Mouse (Mus musculus): ENCODE measurements around the gene Cul7. TPM values are rescaled to one million over a fixed set of nuclear protein-coding genes. Genes with fewer than 3 reads are reported as not detected.

Cul7 gene
- polyA plus RNA-seq, 1 experiment from 2014 or later: 62.2 TPM

- no peaks in the 10 kb centered on the region for H3K9me3 ChIP-seq (ENCODE audit: low read length)
- 53% methylated on average over 5 of the region's 5 CpGs for WGBS
- H3K4me3 ChIP-seq (ENCODE audit: low read length): no peak overlapping the region
- no peak overlapping the region for H3K9ac ChIP-seq (replicated peaks; ENCODE audit: low read length)
- peaks cover 28% of the 10 kb centered on the region for H3K4me1 ChIP-seq (ENCODE audit: insufficient read depth, low read length)
- ATAC-seq (ENCODE audit: low FRiP score, low TSS enrichment): no peak
- H3K36me3 ChIP-seq (ENCODE audit: insufficient read depth, low read length): no peaks in the 10 kb centered on the region; the same call in 1 of the 2 replicates
- no peaks in the 10 kb centered on the region for H3K27me3 ChIP-seq (ENCODE audit: insufficient read depth, low read length)
- H3K27ac ChIP-seq (ENCODE audit: low read length): no peak overlapping the region
- no peak overlapping the region for H3K4me2 ChIP-seq (replicated peaks; ENCODE audit: low read depth, low read length)
Observed at GRCm38 (mm10) chr17:46699245-46699644, 49.1 kb downstream of the Cul7 start.

DNA sequence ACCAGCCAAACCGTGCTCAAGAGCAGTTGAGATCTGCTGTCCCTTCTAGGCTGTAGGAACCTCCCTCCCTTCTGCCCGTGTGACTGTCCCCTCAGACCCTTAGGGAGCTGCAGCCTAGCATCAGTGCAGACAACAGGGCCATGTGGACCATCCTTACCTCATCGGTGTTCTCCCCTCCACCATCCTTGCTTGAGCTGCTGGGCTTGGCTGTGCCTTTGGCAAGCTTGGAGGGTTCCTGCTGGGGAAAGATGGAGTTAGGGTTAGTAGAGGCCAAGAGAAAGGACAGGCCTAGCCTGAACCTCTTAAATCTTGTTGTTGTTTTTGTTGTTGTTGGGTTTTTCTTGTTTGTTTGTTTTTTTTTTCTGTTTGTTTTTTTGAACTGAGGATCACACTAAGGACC, 49.8 kb downstream of the Cul7 start:
- WGBS: 85% methylated on average over 3 of the region's 3 CpGs
- H3K9me3 ChIP-seq (ENCODE audit: low read length): no peaks in the 10 kb centered on the region
- H3K36me3 ChIP-seq (ENCODE audit: insufficient read depth, low read length): no peaks in the 10 kb centered on the region; the same call in 1 of the 2 replicates
- H3K4me2 ChIP-seq (replicated peaks; ENCODE audit: low read depth, low read length): no peak overlapping the region
- no peak overlapping the region for H3K9ac ChIP-seq (replicated peaks; ENCODE audit: low read length)
- H3K27ac ChIP-seq (ENCODE audit: low read length): no peak overlapping the region
- no peaks in the 10 kb centered on the region for H3K27me3 ChIP-seq (ENCODE audit: insufficient read depth, low read length)
- H3K4me3 ChIP-seq (ENCODE audit: low read length): no peak overlapping the region
- H3K4me1 ChIP-seq (ENCODE audit: insufficient read depth, low read length): peaks cover 28% of the 10 kb centered on the region
- no peak for ATAC-seq (ENCODE audit: low FRiP score, low TSS enrichment)

- no peaks in the 10 kb centered on the region for H3K9me3 ChIP-seq (ENCODE audit: low read length)
- 80% methylated on average over 12 of the region's 12 CpGs for WGBS
- peak overlapping the region; percentile 10; the same call in 1 of the 2 replicates for H3K4me2 ChIP-seq (replicated peaks; ENCODE audit: low read depth, low read length)
- H3K4me3 ChIP-seq (ENCODE audit: low read length): no peak overlapping the region
- H3K4me1 ChIP-seq (ENCODE audit: insufficient read depth, low read length): peaks cover 37% of the 10 kb centered on the region
- H3K9ac ChIP-seq (replicated peaks; ENCODE audit: low read length): peak overlapping the region; percentile 29; the same call in 1 of the 2 replicates
- ATAC-seq (ENCODE audit: low FRiP score, low TSS enrichment): no peak
- H3K27me3 ChIP-seq (ENCODE audit: insufficient read depth, low read length): no peaks in the 10 kb centered on the region
- H3K27ac ChIP-seq (ENCODE audit: low read length): no peak overlapping the region
- no peaks in the 10 kb centered on the region; the same call in 1 of the 2 replicates for H3K36me3 ChIP-seq (ENCODE audit: insufficient read depth, low read length)
Observed at GRCm38 (mm10) chr17:46701489-46701888, 51.4 kb downstream of the Cul7 start.

GRCm38 (mm10) chr17:46702100-46702499, 52.0 kb downstream of the Cul7 start:
- no peak for ATAC-seq (ENCODE audit: low FRiP score, low TSS enrichment)
- WGBS: 77% methylated on average over 12 of the region's 12 CpGs
- H3K27ac ChIP-seq (ENCODE audit: low read length): no peak overlapping the region

GRCm38 (mm10) chr17:46702506-46702905, 52.4 kb downstream of the Cul7 start:
- peak overlapping the region; percentile 91 for H3K9ac ChIP-seq (replicated peaks; ENCODE audit: low read length)
- ATAC-seq (ENCODE audit: low FRiP score, low TSS enrichment): no peak
- H3K4me2 ChIP-seq (replicated peaks; ENCODE audit: low read depth, low read length): peak overlapping the region; percentile 55; the same call in 1 of the 2 replicates
- WGBS: 81% methylated on average over 5 of the region's 5 CpGs
- H3K36me3 ChIP-seq (ENCODE audit: insufficient read depth, low read length): no peaks in the 10 kb centered on the region; the same call in 1 of the 2 replicates
- no peaks in the 10 kb centered on the region for H3K9me3 ChIP-seq (ENCODE audit: low read length)
- H3K27me3 ChIP-seq (ENCODE audit: insufficient read depth, low read length): no peaks in the 10 kb centered on the region
- no peak overlapping the region for H3K4me3 ChIP-seq (ENCODE audit: low read length)
- H3K4me1 ChIP-seq (ENCODE audit: insufficient read depth, low read length): peaks cover 37% of the 10 kb centered on the region
- no peak overlapping the region for H3K27ac ChIP-seq (ENCODE audit: low read length)

More at GRCm38 (mm10) chr17:46702100-46702499, 52.0 kb downstream of the Cul7 start:
- Histone ChIP-seq H3K9me3 (ENCODE audit: low read length) (no peaks in the 10 kb centered on the region), H3K4me2 (replicated peaks; ENCODE audit: low read depth, low read length) (no peak overlapping the region), H3K4me3 (ENCODE audit: low read length) (no peak overlapping the region), H3K27me3 (ENCODE audit: insufficient read depth, low read length) (no peaks in the 10 kb centered on the region), H3K9ac (replicated peaks; ENCODE audit: low read length) (0 out of 2 replicates have a peak overlapping the region, but pooled peaks have one; percentile 29), H3K4me1 (ENCODE audit: insufficient read depth, low read length) (peaks cover 37% of the 10 kb centered on the region), H3K36me3 (ENCODE audit: insufficient read depth, low read length) (no peaks in the 10 kb centered on the region; the same call in 1 of the 2 replicates)

DNA sequence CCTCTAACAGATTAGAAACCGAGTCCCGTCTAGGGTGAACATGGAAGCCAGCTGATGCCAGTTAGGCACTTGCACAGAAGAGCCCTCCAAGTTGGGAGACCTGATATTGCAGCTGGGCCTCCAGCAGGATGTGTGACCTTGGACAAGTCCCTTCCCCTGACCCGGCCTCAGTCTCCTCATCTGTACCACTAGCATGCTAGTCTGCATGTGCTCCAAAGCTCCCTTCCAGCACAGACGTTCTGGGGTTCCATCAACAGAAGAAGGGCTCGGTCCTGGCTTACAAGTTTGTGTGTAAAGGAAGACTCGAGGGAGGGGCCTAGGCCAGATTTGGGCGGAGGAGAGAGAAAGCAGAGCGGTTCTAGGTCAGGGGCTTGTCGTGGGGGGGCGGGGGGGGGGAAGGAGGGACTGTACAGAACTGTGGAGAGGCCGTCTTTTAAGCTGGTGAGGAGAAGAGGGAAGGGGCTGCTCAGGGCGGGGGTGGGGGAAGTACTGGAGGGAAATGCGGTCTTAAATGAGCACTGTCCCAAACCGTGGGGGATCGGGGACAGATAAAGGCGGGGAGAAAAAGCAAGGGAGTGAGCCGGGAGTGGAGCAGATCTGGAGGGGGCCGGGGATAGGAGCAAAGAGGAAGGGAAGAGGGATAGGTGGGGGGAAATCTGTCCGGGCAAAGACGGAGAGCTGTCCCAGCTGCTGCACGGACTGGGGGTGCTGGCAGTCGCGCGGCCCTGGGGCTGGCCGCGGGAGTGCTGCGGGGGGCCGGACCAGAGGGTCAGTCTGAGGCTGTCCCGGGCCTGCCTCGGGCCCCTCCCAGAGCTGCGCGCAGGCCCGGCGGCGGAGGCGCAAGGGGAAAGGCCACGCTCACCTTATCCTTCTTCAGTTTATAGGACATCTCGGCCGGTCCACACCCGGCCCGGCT, 54.1 kb downstream of the Cul7 start:
- peak overlapping the region; percentile 94 for H3K4me3 ChIP-seq (ENCODE audit: low read length)
- WGBS: 3% methylated on average over 39 of the region's 41 CpGs
- H3K9ac ChIP-seq (replicated peaks; ENCODE audit: low read length): peak overlapping the region; percentile 91
- H3K4me2 ChIP-seq (replicated peaks; ENCODE audit: low read depth, low read length): peak overlapping the region; percentile 55
- H3K27me3 ChIP-seq (ENCODE audit: insufficient read depth, low read length): no peaks in the 10 kb centered on the region
- peak; percentile 90 for ATAC-seq (ENCODE audit: low FRiP score, low TSS enrichment)
- peaks cover 37% of the 10 kb centered on the region for H3K4me1 ChIP-seq (ENCODE audit: insufficient read depth, low read length)
- H3K9me3 ChIP-seq (ENCODE audit: low read length): no peaks in the 10 kb centered on the region
- H3K27ac ChIP-seq (ENCODE audit: low read length): peak overlapping the region; percentile 96
- H3K36me3 ChIP-seq (ENCODE audit: insufficient read depth, low read length): no peaks in the 10 kb centered on the region

DNA sequence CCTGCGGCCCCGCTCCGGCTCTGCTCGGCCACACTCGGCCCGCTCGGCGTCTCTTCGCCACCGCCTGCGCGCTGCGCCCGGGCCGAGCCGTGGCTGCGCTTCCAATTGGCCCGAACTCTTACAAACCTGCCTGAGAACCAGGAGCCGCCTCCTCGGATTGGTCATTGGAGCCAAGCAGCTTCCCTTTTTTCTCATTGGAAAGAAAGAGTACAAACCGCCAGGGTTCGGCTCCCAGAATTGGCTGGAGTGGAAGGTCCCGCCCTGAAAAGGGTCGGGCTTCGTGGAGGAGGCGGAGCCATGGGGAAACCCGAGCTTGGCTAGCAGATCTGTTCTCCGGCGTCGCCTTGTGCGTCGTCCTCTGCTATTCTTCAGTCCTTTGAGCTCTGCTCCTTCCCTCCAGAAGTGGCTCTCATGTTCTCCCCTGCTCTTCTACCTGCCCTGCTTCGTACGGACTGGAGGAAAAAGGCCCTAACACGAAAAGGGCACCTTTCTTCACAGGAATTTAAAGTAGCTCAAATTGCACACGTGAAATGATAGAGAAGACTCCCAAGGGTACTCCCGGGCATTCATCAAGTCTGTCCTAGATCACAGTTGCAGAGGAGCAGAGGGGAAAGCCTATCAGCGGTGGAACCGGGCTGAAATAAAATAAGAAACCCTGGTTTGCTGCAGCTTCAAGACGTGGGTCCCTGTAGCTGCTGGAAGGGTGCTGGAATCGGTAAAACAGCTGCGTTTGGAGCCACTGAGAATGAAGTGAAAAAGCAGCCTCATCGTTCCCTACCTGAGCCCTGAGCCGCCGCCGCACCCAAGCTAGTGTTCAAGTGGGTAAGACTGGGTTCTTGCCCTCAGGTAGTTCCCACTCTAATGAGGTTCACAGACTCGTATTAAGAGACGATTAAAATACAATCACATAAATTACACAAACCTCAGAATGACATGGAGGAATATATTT, 55.0 kb downstream of the Cul7 start, which contains the start of gene Ppp2r5d:
Ppp2r5d (minus strand) TSS at position 225 of the 949 bp plus-strand sequence.
- peak within 1 kb of the TSS; percentile 94 for H3K4me3 ChIP-seq (ENCODE audit: low read length)
- peaks cover 37% of the 10 kb centered on the region for H3K4me1 ChIP-seq (ENCODE audit: insufficient read depth, low read length)
- H3K9ac ChIP-seq (replicated peaks; ENCODE audit: low read length): peak within 1 kb of the TSS; percentile 91
- ATAC-seq (ENCODE audit: low FRiP score, low TSS enrichment): peak; percentile 97
- peak within 1 kb of the TSS; percentile 96 for H3K27ac ChIP-seq (ENCODE audit: low read length)
- WGBS: 1% methylated on average over 48 of the region's 48 CpGs
- H3K9me3 ChIP-seq (ENCODE audit: low read length): no peaks in the 10 kb centered on the region
- no peaks in the 10 kb centered on the region for H3K36me3 ChIP-seq (ENCODE audit: insufficient read depth, low read length)
- H3K27me3 ChIP-seq (ENCODE audit: insufficient read depth, low read length): no peaks in the 10 kb centered on the region
- H3K4me2 ChIP-seq (replicated peaks; ENCODE audit: low read depth, low read length): peak within 1 kb of the TSS; percentile 94

DNA sequence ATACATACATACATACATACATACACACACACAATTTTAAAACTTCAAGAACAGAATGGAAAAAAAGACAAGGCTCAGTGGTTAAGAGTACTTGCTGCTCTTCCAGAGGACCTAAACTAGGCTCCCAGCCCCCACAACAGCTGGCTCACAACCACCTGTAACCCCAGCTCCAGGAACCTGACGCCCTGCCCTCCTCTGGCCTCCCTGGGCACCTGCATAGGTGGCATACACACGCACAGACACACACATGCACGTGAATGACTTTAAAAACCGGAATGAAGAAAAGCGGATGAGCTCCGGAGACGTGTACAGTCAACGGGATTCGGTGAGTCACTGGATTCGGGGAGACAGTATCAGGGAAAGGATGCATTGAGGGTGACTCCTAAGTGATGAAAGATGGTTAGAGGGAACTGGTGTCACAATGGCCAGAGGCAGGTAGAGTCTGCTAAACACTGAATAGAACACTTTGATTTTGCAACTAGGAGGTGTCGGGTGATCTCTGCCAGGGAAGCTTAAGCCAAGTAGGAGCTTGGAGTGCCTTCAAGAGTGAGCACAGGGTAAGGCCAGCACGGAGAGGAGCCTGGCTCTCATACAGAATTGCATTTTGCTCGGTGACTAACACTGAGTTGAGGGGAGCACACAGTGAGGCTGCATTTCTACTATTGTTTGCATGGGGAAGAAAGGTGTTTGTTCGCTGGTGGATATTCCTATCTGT, 56.4 kb downstream of the Cul7 start:
- no peak for ATAC-seq (ENCODE audit: low FRiP score, low TSS enrichment)
- Histone ChIP-seq H3K9me3 (ENCODE audit: low read length) (no peaks in the 10 kb centered on the region), H3K4me1 (ENCODE audit: insufficient read depth, low read length) (peaks cover 34% of the 10 kb centered on the region), H3K4me3 (ENCODE audit: low read length) (no peak overlapping the region), H3K4me2 (replicated peaks; ENCODE audit: low read depth, low read length) (no peak overlapping the region), H3K9ac (replicated peaks; ENCODE audit: low read length) (no peak overlapping the region), H3K27me3 (ENCODE audit: insufficient read depth, low read length) (no peaks in the 10 kb centered on the region), H3K36me3 (ENCODE audit: insufficient read depth, low read length) (no peaks in the 10 kb centered on the region), H3K27ac (ENCODE audit: low read length) (no peak overlapping the region)
- WGBS: 92% methylated on average over 14 of the region's 14 CpGs

Measured in kidney, embryonic 16.5 days (tissue).